Mouse (Mus musculus): ENCODE data around the gene Col5a1.
A peak's percentile ranks its signal among the peaks of the same experiment; 100 is the strongest.

DNA sequence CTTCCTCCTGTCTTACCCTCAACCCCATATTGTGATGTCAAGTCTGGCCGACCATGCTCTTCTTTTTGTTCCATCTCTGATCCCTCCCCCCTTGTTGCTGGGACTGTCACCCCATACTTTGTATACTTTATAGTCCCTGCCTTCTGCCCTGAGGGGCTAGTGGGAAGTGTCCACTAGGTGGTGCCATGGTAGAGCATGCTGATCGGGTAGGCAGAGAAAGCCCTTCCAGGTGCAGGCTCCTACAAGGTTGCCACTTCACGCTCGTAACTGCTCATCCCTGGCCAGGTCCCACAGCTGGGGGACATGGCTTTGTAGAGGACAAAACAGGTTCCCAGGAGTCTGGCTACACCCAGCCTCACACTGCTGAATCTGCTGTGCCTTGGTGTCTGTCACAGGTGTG, 29.5 kb downstream of the Col5a1 start:
- TF ChIP-seq CTCF (IDR thresholded peaks at IDR 0.05; ENCODE audit: extremely low read depth, insufficient read depth, insufficient read length, insufficient replicate concordance) (peak; percentile 8; the same call in 1 of the 2 replicates), POLR2A (IDR thresholded peaks at IDR 0.05; ENCODE audit: low read depth, low read length) (no peak)

Measured in spleen, adult 2 months (tissue).